In the genomic region with DNA sequence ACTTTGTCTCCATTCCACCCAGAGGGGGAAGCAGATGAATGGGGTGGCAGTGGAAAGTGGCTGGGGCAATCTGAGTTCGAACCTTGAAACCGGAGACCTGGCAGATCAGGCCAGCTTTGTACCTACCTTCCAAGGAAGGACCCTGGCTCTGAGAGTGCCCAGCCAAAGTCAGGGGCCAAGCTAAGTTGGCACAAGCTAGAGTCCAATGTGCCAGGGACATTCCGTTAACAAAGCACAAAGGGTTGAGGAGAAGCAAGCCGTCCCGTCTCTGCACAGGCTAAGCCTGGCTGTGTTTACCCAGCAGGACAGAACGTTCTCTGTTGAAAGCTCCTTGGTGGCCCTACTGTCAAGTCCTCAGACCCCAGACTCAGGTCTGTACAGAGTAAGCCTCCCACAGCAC, we compare ENCODE assay signal across 14 mouse cellular contexts. TPM values are rescaled to one million over a fixed set of nuclear protein-coding genes. Genes with fewer than 3 reads are reported as not detected.
DNase-seq lines count a peak whose midpoint lies in the region; ATAC-seq and TF ChIP-seq lines count a peak whose summit lies in the region.
"Had no signal": no experiment of that assay in that cellular context is flagged by ENCODE, and none has a peak within 500 bp of the region (broad histone marks: within the 10 kb centered on the region; RNA-seq: fewer than 3 reads in every experiment).

No protein-coding gene starts in this region.

- no peaks in the 10 kb centered on the region for H3K4me1 ChIP-seq in hindbrain, postnatal 0 days (ENCODE audit: insufficient read depth, low read length)
- peaks cover 3% of the 10 kb centered on the region for H3K4me1 ChIP-seq in hindbrain, embryonic 16.5 days (ENCODE audit: control insufficient read depth, insufficient read depth, low read depth, low read length)

- no peaks in the 10 kb centered on the region for H3K36me3 ChIP-seq in hindbrain, postnatal 0 days (ENCODE audit: insufficient read depth, low read length)
- H3K36me3 ChIP-seq in hindbrain, embryonic 16.5 days (ENCODE audit: control insufficient read depth, insufficient read depth, low read length): no peaks in the 10 kb centered on the region
- H3K36me3 ChIP-seq: embryonic facial prominence, embryonic 13.5 days; forebrain, embryonic 15.5 days; hindbrain, embryonic 13.5 days; limb, embryonic 12.5 days had no signal

- H3K27me3 ChIP-seq in hindbrain, postnatal 0 days (ENCODE audit: insufficient read depth, low read length): no peaks in the 10 kb centered on the region
- no peaks in the 10 kb centered on the region; the same call in 1 of the 2 replicates for H3K27me3 ChIP-seq in hindbrain, embryonic 16.5 days (replicated peaks; ENCODE audit: control insufficient read depth, insufficient read depth, low read length)
- H3K27me3 ChIP-seq: embryonic facial prominence, embryonic 13.5 days; forebrain, embryonic 15.5 days; hindbrain, embryonic 13.5 days had no signal

- H3K9me3 ChIP-seq in hindbrain, postnatal 0 days (ENCODE audit: low read length): no peaks in the 10 kb centered on the region
- no peaks in the 10 kb centered on the region for H3K9me3 ChIP-seq in hindbrain, embryonic 16.5 days (ENCODE audit: control insufficient read depth, low read length)
- H3K9me3 ChIP-seq: embryonic facial prominence, embryonic 13.5 days; forebrain, embryonic 15.5 days; hindbrain, embryonic 13.5 days; limb, embryonic 12.5 days; megakaryocyte, embryonic 14.5 days had no signal

- intact Hi-C loops in left cerebral cortex, postnatal 25 days (cut with DNase I): no loop called here

- TF ChIP-seq CTCF in hindbrain, postnatal 0 days (IDR thresholded peaks at IDR 0.05; ENCODE audit: low read depth): no peak

- peak; percentile 24 for DNase-seq in adrenal gland, postnatal 10 days
- DNase-seq in adrenal gland, postnatal 14 days: no peak
- peak; percentile 34 for DNase-seq in hindbrain, postnatal 0 days (ENCODE audit: low spot score)
- DNase-seq in testis, postnatal 14 days (ENCODE audit: low spot score): peak; percentile 31
- DNase-seq in testis, postnatal 10 days (ENCODE audit: low spot score): no peak
- peak; percentile 38 to 39 for DNase-seq in left cerebral cortex, postnatal 25 days (ENCODE audit: low spot score in 2 of 2)
- DNase-seq in c-Kit-positive CD71-positive TER-119-positive erythroid progenitor cells, embryonic 14.5 days (ENCODE audit: low spot score): no peak
- DNase-seq: lung, adult 2 months had no signal

- no peak overlapping the region for H3K4me2 ChIP-seq in hindbrain, postnatal 0 days (ENCODE audit: low read depth, low read length)
- H3K4me2 ChIP-seq in hindbrain, embryonic 16.5 days (ENCODE audit: low read length): no peak overlapping the region
- H3K4me2 ChIP-seq: embryonic facial prominence, embryonic 13.5 days; forebrain, embryonic 15.5 days; hindbrain, embryonic 13.5 days; limb, embryonic 12.5 days had no signal

- H3K9ac ChIP-seq in hindbrain, postnatal 0 days (replicated peaks; ENCODE audit: low read length): no peak overlapping the region
- H3K9ac ChIP-seq in hindbrain, embryonic 16.5 days (ENCODE audit: low read depth, low read length): no peak overlapping the region
- H3K9ac ChIP-seq: embryonic facial prominence, embryonic 13.5 days; forebrain, embryonic 15.5 days; hindbrain, embryonic 13.5 days; limb, embryonic 12.5 days had no signal

- no peak overlapping the region for H3K4me3 ChIP-seq in hindbrain, postnatal 0 days (ENCODE audit: low read length)
- no peak overlapping the region for H3K4me3 ChIP-seq in hindbrain, embryonic 16.5 days (ENCODE audit: low read length)
- H3K4me3 ChIP-seq: embryonic facial prominence, embryonic 13.5 days; forebrain, embryonic 15.5 days; hindbrain, embryonic 13.5 days; limb, embryonic 12.5 days; megakaryocyte, embryonic 14.5 days had no signal

- ATAC-seq in hindbrain, postnatal 0 days: peak; percentile 66
- no peak for ATAC-seq in hindbrain, embryonic 16.5 days
- ATAC-seq: forebrain, embryonic 15.5 days had no signal

- 66% methylated on average over 6 of the region's 6 CpGs for WGBS in hindbrain, postnatal 0 days
- whole genome bisulfite sequencing in hindbrain, embryonic 16.5 days: 73% methylated on average over 6 of the region's 6 CpGs

- no peak overlapping the region for H3K27ac ChIP-seq in hindbrain, postnatal 0 days
- no peak overlapping the region for H3K27ac ChIP-seq in hindbrain, embryonic 16.5 days (ENCODE audit: low read depth, low read length)
- H3K27ac ChIP-seq: embryonic facial prominence, embryonic 13.5 days; forebrain, embryonic 15.5 days; hindbrain, embryonic 13.5 days; limb, embryonic 12.5 days had no signal

RNA-seq across cellular contexts. Expression of a gene that starts 19.6 kb away (rescaled TPM):
- total RNA-seq in adrenal gland, postnatal 10 days (2021): 10 to 100 TPM; 19.6 to 21.3 TPM
- total RNA-seq in adrenal gland, postnatal 14 days (2021): 18.9 and 20.0 TPM in 2 replicates
- total RNA-seq in hindbrain, postnatal 0 days (2014; rRNA removed): 46.3 and 58.3 TPM in 2 replicates
- polyA plus RNA-seq in hindbrain, postnatal 0 days (2015; fragmentation: Nextera tagmentation; extraction: Ambion mirVana): 94.7 and 96.8 TPM in 2 replicates
- 86.1 and 87.4 TPM in 2 replicates for polyA plus RNA-seq in hindbrain, embryonic 16.5 days (2015; fragmentation: Nextera tagmentation; extraction: Ambion mirVana)
- total RNA-seq in left cerebral cortex, postnatal 25 days (2021): 10 to 100 TPM; 45.0 to 47.0 TPM

Comparison
In these comparisons a context has a peak if more than half of its experiments do, and no peak if none do; other contexts are left out.
1. DNase-seq: peak in adrenal gland, postnatal 10 days (single experiment), hindbrain, postnatal 0 days (single experiment), testis, postnatal 14 days (single experiment) and left cerebral cortex, postnatal 25 days (2 of 2); none in adrenal gland, postnatal 14 days (single experiment), testis, postnatal 10 days (single experiment) and c-Kit-positive CD71-positive TER-119-positive erythroid progenitor cells, embryonic 14.5 days (single experiment).